Mouse (Mus musculus): ENCODE measurements at regions not wholly inside any gene's neighbourhood (a gene's known extent, or its start where the extent isn't known, plus 50 kb on each side); places are given as distances from the start of the nearest gene placed in this dataset.
"Not testable (repeated sequence)": the region's sequence is repeated elsewhere in the genome, so short reads cannot be mapped to it uniquely, and the experiment has no call there.

- Histone ChIP-seq H3K4me3 (ENCODE audit: insufficient read depth, low read depth, low read length) (no peak overlapping the region), H3K27ac (replicated peaks; ENCODE audit: low read depth, low read length) (no peak overlapping the region), H3K4me1 (ENCODE audit: control insufficient read depth, insufficient read depth, insufficient read length, low read length) (no peaks in the 10 kb centered on the region)
Observed at GRCm38 (mm10) chr6:37679871-37680270, 149.9 kb downstream of the Akr1d1 start.

GRCm38 (mm10) chr6:37681331-37681730 is 151.4 kb downstream of the Akr1d1 start:
- H3K4me1 ChIP-seq (ENCODE audit: control insufficient read depth, insufficient read depth, insufficient read length, low read length); H3K27ac ChIP-seq (replicated peaks; ENCODE audit: low read depth, low read length); H3K4me3 ChIP-seq (ENCODE audit: insufficient read depth, low read depth, low read length): not testable (repeated sequence)

GRCm38 (mm10) chr6:37686094-37686493 is 156.1 kb downstream of the Akr1d1 start:
- no peak overlapping the region for H3K4me3 ChIP-seq (ENCODE audit: insufficient read depth, low read depth, low read length)
- H3K27ac ChIP-seq (replicated peaks; ENCODE audit: low read depth, low read length): no peak overlapping the region
- no peaks in the 10 kb centered on the region for H3K4me1 ChIP-seq (ENCODE audit: control insufficient read depth, insufficient read depth, insufficient read length, low read length)

GRCm38 (mm10) chr6:37688866-37689617 is 159.1 kb downstream of the Akr1d1 start:
- Histone ChIP-seq H3K4me3 (ENCODE audit: insufficient read depth, low read depth, low read length) (no peak overlapping the region), H3K27ac (replicated peaks; ENCODE audit: low read depth, low read length) (no peak overlapping the region), H3K4me1 (ENCODE audit: control insufficient read depth, insufficient read depth, insufficient read length, low read length) (no peaks in the 10 kb centered on the region)

GRCm38 (mm10) chr6:37689696-37690095 is 159.7 kb downstream of the Akr1d1 start:
- Histone ChIP-seq H3K4me3 (ENCODE audit: insufficient read depth, low read depth, low read length) (no peak overlapping the region), H3K4me1 (ENCODE audit: control insufficient read depth, insufficient read depth, insufficient read length, low read length) (no peaks in the 10 kb centered on the region), H3K27ac (replicated peaks; ENCODE audit: low read depth, low read length) (no peak overlapping the region)

GRCm38 (mm10) chr6:37691976-37692644 is 162.1 kb downstream of the Akr1d1 start:
- H3K27ac ChIP-seq (replicated peaks; ENCODE audit: low read depth, low read length): no peak overlapping the region
- H3K4me3 ChIP-seq (ENCODE audit: insufficient read depth, low read depth, low read length): no peak overlapping the region
- H3K4me1 ChIP-seq (ENCODE audit: control insufficient read depth, insufficient read depth, insufficient read length, low read length): no peaks in the 10 kb centered on the region

GRCm38 (mm10) chr6:37692758-37693157 is 162.8 kb downstream of the Akr1d1 start:
- H3K4me3 ChIP-seq (ENCODE audit: insufficient read depth, low read depth, low read length): no peak overlapping the region
- no peaks in the 10 kb centered on the region for H3K4me1 ChIP-seq (ENCODE audit: control insufficient read depth, insufficient read depth, insufficient read length, low read length)
- H3K27ac ChIP-seq (replicated peaks; ENCODE audit: low read depth, low read length): no peak overlapping the region

GRCm38 (mm10) chr6:37696074-37696473 is 166.1 kb downstream of the Akr1d1 start:
- Histone ChIP-seq H3K4me3 (ENCODE audit: insufficient read depth, low read depth, low read length) (no peak overlapping the region), H3K4me1 (ENCODE audit: control insufficient read depth, insufficient read depth, insufficient read length, low read length) (no peaks in the 10 kb centered on the region), H3K27ac (replicated peaks; ENCODE audit: low read depth, low read length) (no peak overlapping the region)

- Histone ChIP-seq H3K4me3 (ENCODE audit: insufficient read depth, low read depth, low read length) (no peak overlapping the region), H3K4me1 (ENCODE audit: control insufficient read depth, insufficient read depth, insufficient read length, low read length) (no peaks in the 10 kb centered on the region), H3K27ac (replicated peaks; ENCODE audit: low read depth, low read length) (no peak overlapping the region)
Observed at GRCm38 (mm10) chr6:37703946-37704345, 166.7 kb upstream of the Trim24 start.

GRCm38 (mm10) chr6:37705733-37706145 is 164.9 kb upstream of the Trim24 start:
- Histone ChIP-seq H3K27ac (replicated peaks; ENCODE audit: low read depth, low read length) (peak overlapping the region; percentile 72), H3K4me3 (ENCODE audit: insufficient read depth, low read depth, low read length) (no peak overlapping the region), H3K4me1 (ENCODE audit: control insufficient read depth, insufficient read depth, insufficient read length, low read length) (no peaks in the 10 kb centered on the region)

- H3K4me3 ChIP-seq (ENCODE audit: insufficient read depth, low read depth, low read length); H3K27ac ChIP-seq (replicated peaks; ENCODE audit: low read depth, low read length); H3K4me1 ChIP-seq (ENCODE audit: control insufficient read depth, insufficient read depth, insufficient read length, low read length): not testable (repeated sequence)
Observed at GRCm38 (mm10) chr6:37707671-37708070, 162.9 kb upstream of the Trim24 start.

- no peak overlapping the region for H3K27ac ChIP-seq (replicated peaks; ENCODE audit: low read depth, low read length)
- H3K4me3 ChIP-seq (ENCODE audit: insufficient read depth, low read depth, low read length): no peak overlapping the region
- H3K4me1 ChIP-seq (ENCODE audit: control insufficient read depth, insufficient read depth, insufficient read length, low read length): peaks cover 3% of the 10 kb centered on the region; the same call in 1 of the 2 replicates
Observed at GRCm38 (mm10) chr6:37711766-37712165, 158.8 kb upstream of the Trim24 start.

GRCm38 (mm10) chr6:37713411-37713810 is 157.2 kb upstream of the Trim24 start:
- peak overlapping the region; percentile 16; the same call in 1 of the 2 replicates for H3K27ac ChIP-seq (replicated peaks; ENCODE audit: low read depth, low read length)
- H3K4me1 ChIP-seq (ENCODE audit: control insufficient read depth, insufficient read depth, insufficient read length, low read length): peaks cover 3% of the 10 kb centered on the region; the same call in 1 of the 2 replicates
- H3K4me3 ChIP-seq (ENCODE audit: insufficient read depth, low read depth, low read length): no peak overlapping the region

- Histone ChIP-seq H3K4me1 (ENCODE audit: control insufficient read depth, insufficient read depth, insufficient read length, low read length) (peaks cover 3% of the 10 kb centered on the region; the same call in 1 of the 2 replicates), H3K27ac (replicated peaks; ENCODE audit: low read depth, low read length) (peak overlapping the region; percentile 32; the same call in 1 of the 2 replicates), H3K4me3 (ENCODE audit: insufficient read depth, low read depth, low read length) (no peak overlapping the region)
Observed at GRCm38 (mm10) chr6:37714223-37714928, 156.2 kb upstream of the Trim24 start.

- Histone ChIP-seq H3K27ac (replicated peaks; ENCODE audit: low read depth, low read length) (no peak overlapping the region), H3K4me3 (ENCODE audit: insufficient read depth, low read depth, low read length) (no peak overlapping the region), H3K4me1 (ENCODE audit: control insufficient read depth, insufficient read depth, insufficient read length, low read length) (0 out of 2 replicates have a peak, but pooled peaks cover 2% of the 10 kb centered on the region)
Observed at GRCm38 (mm10) chr6:37721736-37722135, 148.9 kb upstream of the Trim24 start.
